Mouse (Mus musculus) cerebellum, adult 2 months (tissue): ENCODE results near the gene Ntn1.

Source experiments
- CTCF ChIP-seq: fragments of 200-500 bp; IDR thresholded peaks from 2 replicates; pipeline ENCODE4 v1.5.1; 2011; ENCODE audit warnings: low read depth, mild to moderate bottlenecking, control low read depth, low read length, moderate library complexity, borderline replicate concordance; ENCODE audit not compliant: insufficient read depth
- POLR2A ChIP-seq: fragments of 200-500 bp; IDR thresholded peaks from 2 replicates; pipeline ENCODE4 v1.6.1; 2011; ENCODE audit warnings: low read length, control low read depth, borderline replicate concordance; ENCODE audit not compliant: insufficient read depth

- TF ChIP-seq CTCF (no peak), POLR2A (no peak)
These were observed 40.3 kb upstream of the Ntn1 start for GRCm38 (mm10) chr11:68440965-68441364.
